Mouse (Mus musculus) layer of hippocampus, adult 9-11 months (tissue): ENCODE data around the gene Spats2.
"Not testable (repeated sequence)": the region's sequence is repeated elsewhere in the genome, so short reads cannot be mapped to it uniquely, and the experiment has no call there.

Source experiments
- DNase-seq: peaks from one replicate; pipeline ENCODE4 v3.0.0; 2022

Spats2 gene

GRCm38 (mm10) chr15:99151324-99151723 lies 25.6 kb downstream of the Spats2 start:
- DNase-seq, result no peak

DNA sequence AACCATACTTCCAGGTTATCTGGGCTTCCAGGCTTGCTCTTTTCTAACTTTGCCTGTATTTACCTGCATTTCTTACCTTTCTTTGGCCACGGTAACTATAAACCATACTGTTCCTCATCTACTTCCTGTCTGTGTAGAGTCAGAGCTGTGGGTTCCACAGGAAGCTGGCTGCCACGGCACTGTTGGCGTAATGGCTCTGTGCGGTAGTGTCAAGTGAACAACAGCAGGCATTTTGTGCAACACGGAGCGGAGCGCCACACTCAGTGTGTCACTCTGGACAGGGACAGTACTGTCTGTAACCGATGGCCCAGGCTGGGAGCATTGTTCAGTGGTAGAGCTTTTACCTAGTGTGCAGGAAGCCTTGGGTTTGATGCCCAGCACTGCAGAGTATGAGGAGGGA lies 27.8 kb downstream of the Spats2 start:
- DNase-seq, result no peak

DNA sequence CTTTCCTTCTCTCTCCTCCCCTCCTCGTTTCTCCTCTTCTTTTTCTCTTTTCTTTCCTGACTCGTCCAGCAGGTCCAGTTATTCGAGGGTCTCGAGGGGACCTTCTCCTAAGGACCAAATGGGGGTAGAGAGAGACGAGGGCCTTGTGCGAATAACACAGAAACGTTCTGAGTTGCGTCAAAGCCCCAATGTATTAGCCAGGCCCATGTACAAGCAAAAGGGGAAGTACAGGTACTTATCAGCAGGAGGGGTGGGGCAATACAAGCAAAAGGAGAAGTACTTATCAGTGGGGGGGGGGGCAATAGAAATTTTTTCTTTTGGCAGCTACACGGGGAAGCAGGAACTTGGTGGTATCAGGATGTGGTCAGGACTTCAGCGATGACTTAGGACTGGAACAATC lies 28.8 kb downstream of the Spats2 start:
- DNase-seq, result not testable (repeated sequence)

GRCm38 (mm10) chr15:99163512-99164365 lies 38.0 kb downstream of the Spats2 start:
- DNase-seq, result no peak

- DNase-seq, result no peak
Observed at GRCm38 (mm10) chr15:99172131-99172530, 46.4 kb downstream of the Spats2 start.

- no peak for DNase-seq
Observed at GRCm38 (mm10) chr15:99179639-99180038, 53.9 kb downstream of the Spats2 start.

DNA sequence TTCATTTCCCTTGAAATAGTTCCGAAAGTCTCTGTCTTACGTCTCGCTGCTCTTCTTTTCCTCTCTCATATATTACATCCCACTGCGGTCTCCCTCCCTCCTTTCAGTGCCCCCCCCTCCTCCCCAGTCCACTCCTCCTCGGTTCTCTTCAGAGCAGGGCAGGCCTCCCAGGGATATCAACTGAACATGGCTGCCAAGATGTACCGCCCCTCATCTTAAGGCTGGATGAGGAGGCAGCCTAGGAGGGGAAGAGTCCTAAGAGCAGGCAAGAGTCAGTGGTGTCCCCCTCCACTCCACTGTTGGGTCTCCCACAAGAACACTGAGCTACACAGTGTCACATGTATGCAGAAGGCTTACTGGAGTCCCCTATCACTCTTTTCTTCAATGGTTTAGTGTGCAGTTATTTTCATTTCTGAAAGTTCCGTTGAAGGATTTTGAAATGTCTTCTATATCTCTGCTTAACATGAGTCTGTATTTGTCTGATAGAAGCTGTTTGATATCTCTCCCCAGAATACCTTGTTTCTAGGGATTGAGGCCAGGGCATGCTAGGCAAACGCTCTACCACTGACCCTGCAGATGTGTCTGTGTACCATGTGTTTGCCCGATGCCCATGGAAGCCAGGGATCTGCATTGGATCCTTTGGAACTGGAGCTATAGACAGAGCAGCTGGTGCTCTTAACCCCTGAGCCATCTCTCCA lies 58.6 kb downstream of the Spats2 start:
- no peak for DNase-seq

DNA sequence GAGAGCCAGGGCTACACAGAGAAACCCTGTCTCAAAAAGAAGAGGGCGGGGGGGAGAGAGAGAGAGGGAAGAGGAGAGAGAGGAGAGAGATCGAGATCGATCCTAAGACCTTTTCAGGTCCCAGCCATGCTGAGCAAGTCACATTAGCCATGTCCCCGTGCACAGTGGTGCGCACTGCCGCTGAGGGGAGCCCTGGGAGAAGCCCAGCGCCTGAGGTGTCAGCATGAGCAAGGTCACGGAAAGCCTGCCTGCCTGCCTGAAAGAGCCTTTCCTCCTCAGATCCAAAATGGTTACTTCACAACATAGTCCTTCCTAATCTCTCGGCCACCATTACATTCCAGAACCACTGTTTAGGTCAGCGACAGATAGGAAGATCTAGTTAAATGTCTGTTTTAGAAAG lies 68.6 kb downstream of the Spats2 start:
- DNase-seq, result no peak

DNA sequence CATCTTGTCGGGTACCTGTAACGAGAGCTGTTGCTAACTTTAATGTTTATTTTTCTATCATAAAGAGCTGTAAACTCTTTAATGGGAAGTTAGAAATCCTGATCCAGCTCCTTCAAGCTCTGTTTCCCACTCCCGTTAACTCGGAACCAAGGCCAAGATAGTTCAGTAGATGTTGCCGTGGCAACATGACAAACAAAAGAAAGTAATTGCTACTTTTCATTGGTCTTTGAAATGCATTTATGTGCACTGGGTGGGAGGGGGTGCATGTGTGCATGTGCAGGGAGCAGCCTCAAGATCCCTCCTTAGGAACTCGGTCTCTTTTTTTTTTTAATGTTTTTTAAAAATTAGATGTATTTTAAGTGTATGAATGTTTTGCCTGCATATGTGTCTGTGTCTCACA lies 69.3 kb downstream of the Spats2 start:
- no peak for DNase-seq

DNA sequence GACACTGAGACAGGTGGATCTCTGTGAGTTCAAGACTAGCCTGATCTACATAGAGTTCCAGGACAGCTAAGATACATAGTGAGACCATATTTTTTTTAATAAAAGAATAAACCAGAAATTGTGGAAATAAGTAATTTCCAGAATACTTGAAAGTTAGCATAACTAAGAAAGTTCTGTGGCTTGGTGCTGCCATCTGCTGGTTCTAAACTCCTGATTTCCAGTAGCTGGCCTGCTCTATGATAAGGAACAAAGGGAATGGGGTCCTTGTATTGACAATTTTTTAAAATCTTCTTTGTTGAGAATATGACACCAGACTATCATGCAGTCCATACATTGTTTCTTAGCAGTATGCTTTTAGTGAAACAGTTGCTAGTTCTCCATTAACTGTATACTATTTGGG lies 73.0 kb downstream of the Spats2 start:
- DNase-seq, result no peak

DNA sequence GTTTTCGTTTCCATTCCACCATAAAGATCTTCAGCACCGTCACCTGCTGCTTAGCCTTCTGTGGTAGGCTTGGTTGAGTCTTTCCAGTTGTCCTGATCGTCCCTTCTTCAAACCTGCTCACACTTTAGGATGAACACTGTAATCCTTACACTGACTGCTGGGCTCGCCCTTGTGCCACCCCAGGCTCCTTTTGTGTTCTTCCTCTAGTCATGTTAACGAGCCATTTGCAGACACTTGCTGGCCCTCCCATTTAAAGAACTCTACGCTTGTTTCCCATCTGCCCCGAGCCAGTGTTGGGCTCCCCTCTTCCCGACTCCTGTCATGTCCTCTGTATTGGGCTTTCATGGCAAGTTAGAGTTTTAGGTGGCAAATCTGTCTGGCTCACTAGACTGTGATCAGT lies 80.2 kb downstream of the Spats2 start:
- no peak for DNase-seq

GRCm38 (mm10) chr15:99213183-99213582 lies 87.5 kb downstream of the Spats2 start:
- DNase-seq, result no peak

- no peak for DNase-seq
Observed at GRCm38 (mm10) chr15:99214941-99215340, 89.2 kb downstream of the Spats2 start.

GRCm38 (mm10) chr15:99215741-99216463 lies 90.2 kb downstream of the Spats2 start:
- DNase-seq, result no peak

DNA sequence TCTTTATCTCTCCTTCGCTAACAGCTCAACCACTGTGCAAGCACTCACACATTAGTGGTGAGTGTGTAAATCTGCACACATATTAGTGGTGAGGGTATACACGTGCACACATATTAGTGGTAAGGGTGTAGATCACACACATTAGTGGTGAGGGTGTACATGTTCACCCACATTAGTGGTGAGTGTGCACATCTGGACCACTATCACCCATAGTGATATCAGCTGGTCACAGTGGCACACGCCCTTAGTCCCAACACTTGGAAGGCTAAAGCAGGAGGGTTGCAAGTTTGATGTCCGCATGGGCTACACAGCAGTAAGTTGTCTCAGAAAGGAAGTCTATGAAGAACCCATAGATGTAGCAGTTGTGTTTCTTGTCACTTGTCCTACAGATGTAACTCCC lies 91.9 kb downstream of the Spats2 start:
- no peak for DNase-seq

- no peak for DNase-seq
Observed at GRCm38 (mm10) chr15:99221315-99221952, 95.7 kb downstream of the Spats2 start.

DNA sequence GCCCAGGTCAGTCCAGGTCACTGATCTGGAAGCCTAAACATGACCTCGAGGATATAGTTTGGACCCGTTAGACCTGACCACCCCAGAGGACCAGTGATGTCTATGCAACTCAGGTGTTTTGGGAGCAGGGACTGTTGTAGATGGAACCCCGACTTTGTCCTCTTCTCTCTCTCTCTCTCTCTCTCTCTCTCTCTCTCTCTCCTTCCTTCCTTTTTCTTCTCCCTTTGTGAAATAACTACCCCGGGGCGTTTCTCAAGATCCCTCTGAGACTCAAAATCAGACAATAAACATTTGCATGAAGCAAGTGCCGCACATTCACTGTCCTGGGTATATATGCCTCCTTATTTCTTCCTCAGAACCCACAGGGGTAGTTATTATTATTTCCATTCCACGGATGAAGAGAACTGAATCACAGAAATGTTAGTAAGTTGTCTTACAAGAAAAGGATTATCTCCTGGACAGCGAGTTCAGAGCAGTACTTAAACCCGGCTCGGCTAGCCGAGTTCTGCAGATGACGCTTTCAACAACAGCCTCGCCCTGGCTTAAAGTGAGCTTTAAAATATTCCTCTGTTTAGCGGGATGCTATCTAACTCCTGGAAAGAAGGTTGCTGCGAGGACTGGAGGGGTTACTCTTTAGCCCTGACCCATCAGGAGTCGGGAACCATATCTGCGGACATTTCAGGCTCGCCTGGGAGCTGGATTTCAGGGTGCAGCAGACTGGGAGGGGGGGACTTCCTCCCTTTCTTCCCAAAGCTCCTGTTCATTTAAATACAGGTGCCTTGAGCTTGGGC lies 97.3 kb downstream of the Spats2 start:
- DNase-seq, result no peak

- DNase-seq, result peak; percentile 60
Observed at GRCm38 (mm10) chr15:99223585-99224207, 98.0 kb downstream of the Spats2 start.

GRCm38 (mm10) chr15:99224208-99224911 lies 98.6 kb downstream of the Spats2 start, which contains the start of gene Kcnh3:
Gene Kcnh3, plus strand, starts transcription at chr15:99224861.
- peak; percentile 79 for DNase-seq

GRCm38 (mm10) chr15:99225081-99225810 lies 99.5 kb downstream of the Spats2 start:
- DNase-seq, result peak; percentile 88
